ENCODE assay signal across 13 mouse cellular contexts in the genomic region with DNA sequence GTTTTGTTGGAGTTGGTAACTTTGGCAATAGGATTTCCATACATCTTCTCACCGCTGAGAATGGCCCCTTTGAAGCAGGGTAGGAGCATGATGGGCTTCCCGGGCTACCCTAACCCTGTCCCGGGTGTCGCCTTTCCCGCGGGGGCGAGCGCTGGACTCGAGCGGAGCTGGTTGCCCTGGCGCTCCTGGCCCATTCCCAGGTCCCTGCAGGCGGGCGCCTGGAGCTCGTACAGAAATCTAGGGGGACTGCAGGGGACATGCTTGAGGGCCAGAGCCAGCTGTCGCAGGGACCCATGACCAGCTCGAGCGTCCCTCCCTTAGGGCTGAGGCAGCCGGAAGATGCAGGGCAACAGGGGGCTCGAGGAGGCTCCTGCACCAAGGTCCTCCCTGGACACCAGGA. TPM values are rescaled to one million over a fixed set of nuclear protein-coding genes. Genes with fewer than 3 reads are reported as not detected.
DNase-seq lines count a peak whose midpoint lies in the region; ATAC-seq and TF ChIP-seq lines count a peak whose summit lies in the region.
"Had no signal": no experiment of that assay in that cellular context is flagged by ENCODE, and none has a peak within 500 bp of the region (broad histone marks: within the 10 kb centered on the region; RNA-seq: fewer than 3 reads in every experiment).

No protein-coding gene starts in this region.

- H3K27me3 ChIP-seq in limb, embryonic 12.5 days: peaks cover 2% of the 10 kb centered on the region; the same call in 1 of the 2 replicates
- no peaks in the 10 kb centered on the region for H3K27me3 ChIP-seq in intestine, postnatal 0 days (replicated peaks; ENCODE audit: control insufficient read depth, insufficient read depth, low read length)
- H3K27me3 ChIP-seq: forebrain, embryonic 15.5 days had no signal

- intact Hi-C loops in gastrocnemius, postnatal 14 days (cut with DNase I; ENCODE audit: low total_unique reads): no loop called here
- intact Hi-C loops in gastrocnemius, postnatal 36 days (cut with DNase I): no loop called here

- H3K4me3 ChIP-seq in limb, embryonic 12.5 days (replicated peaks): peak overlapping the region; percentile 11; the same call in 1 of the 2 replicates
- H3K4me3 ChIP-seq in intestine, postnatal 0 days (ENCODE audit: low read depth, low read length): no peak overlapping the region
- H3K4me3 ChIP-seq: forebrain, embryonic 15.5 days; heart, adult 2 months had no signal

- H3K27ac ChIP-seq in limb, embryonic 12.5 days: no peak overlapping the region
- H3K27ac ChIP-seq in intestine, postnatal 0 days (ENCODE audit: low read depth, low read length): no peak overlapping the region
- H3K27ac ChIP-seq: forebrain, embryonic 15.5 days; heart, adult 2 months had no signal

- H3K36me3 ChIP-seq in limb, embryonic 12.5 days: no peaks in the 10 kb centered on the region
- H3K36me3 ChIP-seq in intestine, postnatal 0 days (ENCODE audit: control insufficient read depth, insufficient read depth): no peaks in the 10 kb centered on the region
- H3K36me3 ChIP-seq: forebrain, embryonic 15.5 days had no signal

- WGBS in limb, embryonic 12.5 days: 17% methylated on average over 19 of the region's 19 CpGs
- 18% methylated on average over 19 of the region's 19 CpGs for WGBS in intestine, postnatal 0 days

- no peak for TF ChIP-seq CTCF in intestine, postnatal 0 days (IDR thresholded peaks at IDR 0.05; ENCODE audit: low read depth)

- DNase-seq in gastrocnemius, postnatal 14 days: peak; percentile 28
- no peak for DNase-seq in gastrocnemius, postnatal 36 days
- peak; percentile 12 for DNase-seq in retina, postnatal 1 day
- no peak for DNase-seq in retina, embryonic 14.5 days (ENCODE audit: low spot score)
- DNase-seq: heart, adult 2 months; kidney, adult 2 months; thymus, adult 18-20 months had no signal

- H3K9me3 ChIP-seq in limb, embryonic 12.5 days: no peaks in the 10 kb centered on the region
- H3K9me3 ChIP-seq in intestine, postnatal 0 days (ENCODE audit: control insufficient read depth): no peaks in the 10 kb centered on the region
- H3K9me3 ChIP-seq: forebrain, embryonic 15.5 days had no signal

- H3K4me2 ChIP-seq in limb, embryonic 12.5 days: peak overlapping the region; percentile 44
- no peak overlapping the region for H3K4me2 ChIP-seq in intestine, postnatal 0 days (replicated peaks; ENCODE audit: low read depth)
- H3K4me2 ChIP-seq: forebrain, embryonic 15.5 days had no signal

- no peak for ATAC-seq in limb, embryonic 12.5 days (ENCODE audit: insufficient number of reproducible peaks, insufficient read depth, low FRiP score, low TSS enrichment, low read depth)
- no peak for ATAC-seq in granulocyte monocyte progenitor cell, adult 5-6 weeks (replicated peaks; ENCODE audit: poor library complexity, severe bottlenecking)
- ATAC-seq in intestine, postnatal 0 days: no peak
- ATAC-seq in CD4-positive, CD25-positive, alpha-beta regulatory T cell, adult 4 months: no peak
- ATAC-seq: activated CD4-positive, CD25-positive, alpha-beta regulatory T cell, adult 4 months; forebrain, embryonic 15.5 days had no signal

- H3K4me1 ChIP-seq in limb, embryonic 12.5 days (replicated peaks): peaks cover 11% of the 10 kb centered on the region
- no peaks in the 10 kb centered on the region for H3K4me1 ChIP-seq in intestine, postnatal 0 days (replicated peaks; ENCODE audit: control insufficient read depth, insufficient read depth, low read length)
- H3K4me1 ChIP-seq: forebrain, embryonic 15.5 days had no signal

- peak overlapping the region; percentile 34; the same call in 1 of the 2 replicates for H3K9ac ChIP-seq in limb, embryonic 12.5 days (replicated peaks)
- H3K9ac ChIP-seq in intestine, postnatal 0 days (ENCODE audit: low read depth, low read length): no peak overlapping the region
- H3K9ac ChIP-seq: forebrain, embryonic 15.5 days had no signal

RNA-seq across cellular contexts. Expression of gene Noc4l, which starts 25.1 kb away (rescaled TPM):
- 10 to 100 TPM; 15.1 to 17.3 TPM for total RNA-seq in gastrocnemius, postnatal 14 days (2021)
- total RNA-seq in gastrocnemius, postnatal 36 days (2021): 10 to 100 TPM; 13.0 to 14.4 TPM
- polyA plus RNA-seq in limb, embryonic 12.5 days (2016; fragmentation: Nextera tagmentation; extraction: Ambion mirVana): 57.1 and 60.5 TPM in 2 replicates
- 43.4 and 59.0 TPM in 2 replicates for total RNA-seq in granulocyte monocyte progenitor cell, adult 5-6 weeks (2014; fragmentation: Nextera tagmentation)
- total RNA-seq in granulocyte monocyte progenitor cell, adult 5-6 weeks (2017): 32.9 and 78.6 TPM in 2 replicates
- 15.8 and 17.2 TPM in 2 replicates for polyA plus RNA-seq in intestine, postnatal 0 days (2015; fragmentation: Nextera tagmentation; extraction: Ambion mirVana)
- 10 to 100 TPM; 32.5 to 62.9 TPM for polyA plus RNA-seq in CD4-positive, CD25-positive, alpha-beta regulatory T cell, adult 4 months (2017; shearing (Covaris generic))

RNA-seq across cellular contexts. Expression of gene Ddx51, which starts 25.1 kb away (rescaled TPM):
- total RNA-seq in gastrocnemius, postnatal 14 days (2021): 1 to 10 TPM; 7.7 to 9.5 TPM
- 10 to 100 TPM in 1 of 2 experiments, 1 to 10 TPM in 1; 7.9 to 10.4 TPM for total RNA-seq in gastrocnemius, postnatal 36 days (2021)
- polyA plus RNA-seq in limb, embryonic 12.5 days (2016; fragmentation: Nextera tagmentation; extraction: Ambion mirVana): 34.5 and 43.1 TPM in 2 replicates
- 12.0 and 68.1 TPM in 2 replicates for total RNA-seq in granulocyte monocyte progenitor cell, adult 5-6 weeks (2014; fragmentation: Nextera tagmentation)
- total RNA-seq in granulocyte monocyte progenitor cell, adult 5-6 weeks (2017): 9.7 and 9.9 TPM in 2 replicates
- 4.9 and 6.9 TPM in 2 replicates for polyA plus RNA-seq in intestine, postnatal 0 days (2015; fragmentation: Nextera tagmentation; extraction: Ambion mirVana)
- polyA plus RNA-seq in CD4-positive, CD25-positive, alpha-beta regulatory T cell, adult 4 months (2017; shearing (Covaris generic)): 1 to 10 TPM; 4.3 to 6.3 TPM

Comparison
In these comparisons a context has a peak if more than half of its experiments do, and no peak if none do; other contexts are left out.
1. DNase-seq: peak in gastrocnemius, postnatal 14 days (single experiment) and retina, postnatal 1 day (single experiment); none in gastrocnemius, postnatal 36 days (0 of 2) and retina, embryonic 14.5 days (single experiment).